Comparison of ENCODE assay signal across 22 mouse cellular contexts in genomic region chr12:16780320-16780719, GRCm38 (mm10). TPM values are rescaled to one million over a fixed set of nuclear protein-coding genes. Genes with fewer than 3 reads are reported as not detected.
DNase-seq lines count a peak whose midpoint lies in the region; ATAC-seq lines count a peak whose summit lies in the region.
"Had no signal": no experiment of that assay in that cellular context is flagged by ENCODE, and none has a peak within 500 bp of the region (broad histone marks: within the 10 kb centered on the region; RNA-seq: fewer than 3 reads in every experiment).

No protein-coding gene starts in this region.

- no peak overlapping the region for H3K27ac ChIP-seq in intestine, embryonic 15.5 days
- H3K27ac ChIP-seq: embryonic facial prominence, embryonic 13.5 days; embryonic facial prominence, embryonic 15.5 days; forebrain, embryonic 13.5 days; forebrain, embryonic 15.5 days had no signal

- WGBS in intestine, embryonic 15.5 days = 89% methylated on average over 3 of the region's 3 CpGs

- no peak overlapping the region for H3K4me3 ChIP-seq in intestine, embryonic 15.5 days (replicated peaks)
- H3K4me3 ChIP-seq: embryonic facial prominence, embryonic 13.5 days; embryonic facial prominence, embryonic 15.5 days; erythroblast, embryonic 14.5 days; forebrain, embryonic 13.5 days; forebrain, embryonic 15.5 days had no signal

- peak; percentile 63 for DNase-seq in Muller cell, postnatal 12 days (ENCODE audit: inconsistent ontology term)
- DNase-seq in fat pad, adult 2 months (ENCODE audit: extremely low read depth, low read depth, low spot score) = peak; percentile 77
- DNase-seq in retina, postnatal 1 day = peak; percentile 52
- no peak for DNase-seq in cerebellum, postnatal 14 days
- DNase-seq: adrenal gland, adult 8-10 months; adrenal gland, postnatal 14 days; adrenal gland, postnatal 36 days; cerebellum, adult 11-12 months; cerebellum, adult 2 months; cerebellum, adult 9-10 months; cerebellum, postnatal 10 days; cerebellum, postnatal 36 days; embryo, embryonic 11 days; forebrain, postnatal 0 days had no signal

- H3K9me3 ChIP-seq in intestine, embryonic 15.5 days = no peaks in the 10 kb centered on the region
- H3K9me3 ChIP-seq: embryonic facial prominence, embryonic 13.5 days; embryonic facial prominence, embryonic 15.5 days; forebrain, embryonic 13.5 days; forebrain, embryonic 15.5 days had no signal

- H3K27me3 ChIP-seq in intestine, embryonic 15.5 days (replicated peaks) = no peaks in the 10 kb centered on the region
- H3K27me3 ChIP-seq: embryonic facial prominence, embryonic 13.5 days; embryonic facial prominence, embryonic 15.5 days; forebrain, embryonic 13.5 days; forebrain, embryonic 15.5 days; Patski had no signal

- no peak overlapping the region for H3K9ac ChIP-seq in intestine, embryonic 15.5 days
- H3K9ac ChIP-seq: embryonic facial prominence, embryonic 13.5 days; embryonic facial prominence, embryonic 15.5 days; forebrain, embryonic 13.5 days; forebrain, embryonic 15.5 days; forebrain, postnatal 0 days had no signal

- no peaks in the 10 kb centered on the region for H3K36me3 ChIP-seq in intestine, embryonic 15.5 days
- H3K36me3 ChIP-seq: embryonic facial prominence, embryonic 13.5 days; embryonic facial prominence, embryonic 15.5 days; forebrain, embryonic 15.5 days had no signal

- H3K4me2 ChIP-seq in intestine, embryonic 15.5 days (replicated peaks) = no peak overlapping the region
- H3K4me2 ChIP-seq: embryonic facial prominence, embryonic 13.5 days; embryonic facial prominence, embryonic 15.5 days; forebrain, embryonic 13.5 days; forebrain, embryonic 15.5 days had no signal

- ATAC-seq in intestine, embryonic 15.5 days = no peak
- ATAC-seq: activated CD4-positive, CD25-positive, alpha-beta regulatory T cell, adult 4 months; forebrain, embryonic 13.5 days; forebrain, embryonic 15.5 days; forebrain, postnatal 0 days; Patski had no signal

- H3K4me1 ChIP-seq in intestine, embryonic 15.5 days (replicated peaks) = peaks cover 7% of the 10 kb centered on the region
- H3K4me1 ChIP-seq: embryonic facial prominence, embryonic 13.5 days; embryonic facial prominence, embryonic 15.5 days; forebrain, embryonic 13.5 days; forebrain, embryonic 15.5 days had no signal

RNA-seq across cellular contexts. Expression of gene Greb1, which starts 20.4 kb away (rescaled TPM):
- polyA plus RNA-seq in intestine, embryonic 15.5 days (2015; fragmentation: Nextera tagmentation; extraction: Ambion mirVana) = 5.1 and 5.7 TPM in 2 replicates
- polyA plus RNA-seq: erythroblast, embryonic 14.5 days had no signal

RNA-seq across cellular contexts. Expression of gene E2f6, which starts 30.4 kb away (rescaled TPM):
- 37.6 and 39.6 TPM in 2 replicates for polyA plus RNA-seq in intestine, embryonic 15.5 days (2015; fragmentation: Nextera tagmentation; extraction: Ambion mirVana)

Comparison
In these comparisons a context has a peak if more than half of its experiments do, and no peak if none do; other contexts are left out.
1. DNase-seq: peak in Muller cell, postnatal 12 days (single experiment), fat pad, adult 2 months (single experiment) and retina, postnatal 1 day (single experiment); none in cerebellum, postnatal 14 days (0 of 2).